Mouse (Mus musculus): ENCODE data around the gene Tanc1.

Gene Tanc1

GRCm38 (mm10) chr2:59718601-59719416 lies 107.0 kb downstream of the Tanc1 start:
- no peak for DNase-seq (ENCODE audit: low spot score)

GRCm38 (mm10) chr2:59719831-59720230 lies 108.0 kb downstream of the Tanc1 start:
- no peak for DNase-seq (ENCODE audit: low spot score)

DNA sequence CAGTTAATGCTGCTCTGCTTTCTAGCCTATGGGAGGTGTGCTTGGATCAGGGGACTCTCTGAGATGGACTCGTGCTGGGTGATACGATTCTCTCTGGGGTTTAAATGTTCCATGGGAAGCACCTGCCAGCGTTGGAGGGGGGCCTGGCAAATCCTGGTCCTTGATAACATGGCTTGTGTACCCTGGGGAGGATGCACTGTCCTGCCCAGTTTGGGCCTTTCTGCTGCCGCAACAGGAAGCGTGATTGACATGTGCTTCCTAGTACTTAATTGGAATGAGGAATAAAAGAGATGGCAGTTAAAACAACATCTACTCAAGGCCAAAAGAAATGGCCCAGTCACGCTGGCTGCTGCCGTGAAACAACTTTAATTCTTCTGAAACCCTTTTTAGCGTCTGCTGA lies 109.3 kb downstream of the Tanc1 start:
- DNase-seq (ENCODE audit: low spot score): no peak

GRCm38 (mm10) chr2:59721758-59722157 lies 109.9 kb downstream of the Tanc1 start:
- DNase-seq (ENCODE audit: low spot score): no peak

- DNase-seq (ENCODE audit: low spot score): no peak
These were observed 111.5 kb downstream of the Tanc1 start for GRCm38 (mm10) chr2:59723311-59723710.

- DNase-seq (ENCODE audit: low spot score): no peak
These were observed 113.8 kb downstream of the Tanc1 start for GRCm38 (mm10) chr2:59725518-59726185.

DNA sequence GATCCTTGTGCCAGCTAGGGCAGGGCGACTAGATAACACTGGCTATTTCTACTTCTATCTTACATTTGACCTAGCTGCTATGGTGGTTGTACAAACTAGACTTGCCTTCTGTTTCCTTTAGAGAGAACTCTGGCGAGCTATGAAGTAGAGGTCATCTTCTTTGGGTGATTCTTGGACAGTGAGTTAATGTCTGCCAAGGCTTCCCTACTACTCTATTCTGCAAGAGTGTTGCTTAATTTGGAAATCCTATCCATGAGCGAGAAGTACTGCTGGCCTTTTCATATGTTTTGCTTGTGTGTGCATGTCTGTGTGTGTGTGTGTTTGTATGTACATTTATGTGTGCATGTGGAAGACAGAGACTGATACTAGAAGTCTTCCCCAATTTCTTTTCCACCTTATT lies 120.0 kb downstream of the Tanc1 start:
- no peak for DNase-seq (ENCODE audit: low spot score)

DNA sequence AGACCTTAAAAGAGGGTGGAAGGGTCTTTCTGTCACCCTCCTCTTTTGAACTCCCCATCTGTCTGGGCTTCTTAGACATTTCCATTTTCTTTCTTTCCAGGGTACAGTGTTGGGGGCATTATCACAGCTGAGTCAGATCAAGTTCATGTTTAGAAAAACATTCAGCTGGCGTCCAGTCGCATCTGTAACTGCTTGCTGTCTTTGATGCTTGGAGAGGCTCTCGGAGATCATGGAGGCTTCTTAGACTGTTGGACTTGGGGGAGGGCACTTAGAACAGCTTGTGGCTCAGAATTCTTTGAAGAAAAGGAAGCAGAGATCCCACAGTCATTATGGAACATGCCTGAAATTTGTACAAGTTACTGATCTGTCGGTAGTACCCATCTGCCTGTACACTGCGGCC lies 121.6 kb downstream of the Tanc1 start:
- no peak for DNase-seq (ENCODE audit: low spot score)

- no peak for DNase-seq (ENCODE audit: low spot score)
These were observed 124.6 kb downstream of the Tanc1 start for GRCm38 (mm10) chr2:59736401-59736898.

DNA sequence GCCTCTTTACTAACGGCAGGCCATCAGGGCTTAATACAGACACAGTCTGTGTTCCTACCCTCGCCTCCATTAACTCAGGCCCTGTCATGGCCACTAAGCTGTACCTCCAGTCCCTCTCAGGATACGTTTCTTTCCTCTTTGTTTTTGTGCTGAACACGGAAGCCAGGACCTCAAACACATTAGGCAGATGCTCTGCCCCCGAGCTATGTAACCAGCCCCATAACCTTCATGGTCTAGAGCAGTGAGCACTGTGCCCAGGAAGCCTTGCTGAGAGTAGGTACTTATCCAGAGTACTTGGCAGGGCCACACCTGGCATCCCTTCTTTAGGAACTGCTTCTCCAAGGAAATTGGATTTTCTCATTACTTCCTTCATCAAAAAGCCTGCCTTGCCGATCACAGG lies 125.5 kb downstream of the Tanc1 start:
- no peak for DNase-seq (ENCODE audit: low spot score)

DNA sequence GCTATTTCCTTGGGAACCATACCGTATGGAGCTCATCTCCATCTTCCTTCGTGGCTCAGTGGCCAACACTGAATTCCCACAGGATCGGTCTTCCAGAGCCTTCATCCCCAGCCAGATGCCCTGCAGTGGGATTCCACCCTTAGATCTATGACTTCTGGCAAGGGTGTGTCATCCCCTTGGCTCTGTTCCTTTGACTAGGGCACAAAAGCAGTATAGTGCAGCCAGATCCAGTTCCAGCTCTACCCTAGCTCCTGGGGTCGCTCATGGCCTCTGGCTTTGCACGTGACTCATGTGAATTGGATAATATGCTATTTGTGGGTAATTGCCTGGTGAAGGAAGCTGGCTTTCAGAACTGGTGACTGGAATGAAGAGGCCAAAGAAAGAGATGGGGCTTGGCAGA lies 126.5 kb downstream of the Tanc1 start:
- DNase-seq (ENCODE audit: low spot score): no peak

- no peak for DNase-seq (ENCODE audit: low spot score)
These were observed 127.2 kb downstream of the Tanc1 start for GRCm38 (mm10) chr2:59739036-59739435.

GRCm38 (mm10) chr2:59742500-59743116 lies 130.8 kb downstream of the Tanc1 start:
- DNase-seq (ENCODE audit: low spot score): no peak

DNA sequence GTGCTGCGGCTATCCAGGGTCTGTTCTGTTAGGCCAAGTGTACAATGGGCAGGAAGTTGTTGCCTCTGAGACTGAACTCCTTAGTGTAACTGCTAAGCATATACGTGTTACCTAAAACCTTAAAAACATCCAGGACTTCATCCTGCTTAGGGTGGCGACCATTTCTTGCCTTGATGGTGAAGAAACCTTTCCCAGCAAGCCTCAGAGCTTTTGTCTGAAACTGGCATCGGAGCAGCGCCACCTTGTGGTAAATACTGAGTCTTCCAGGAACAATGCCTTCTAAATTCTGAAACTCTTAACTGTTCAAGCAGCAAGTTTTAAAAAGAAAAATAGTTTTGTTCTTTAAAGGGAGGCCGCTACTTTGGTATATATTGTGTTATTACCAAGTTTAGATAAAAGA lies 133.6 kb downstream of the Tanc1 start:
- DNase-seq (ENCODE audit: low spot score): peak; percentile 62

- DNase-seq (ENCODE audit: low spot score): no peak
These were observed 134.2 kb downstream of the Tanc1 start for GRCm38 (mm10) chr2:59746070-59746469.

DNA sequence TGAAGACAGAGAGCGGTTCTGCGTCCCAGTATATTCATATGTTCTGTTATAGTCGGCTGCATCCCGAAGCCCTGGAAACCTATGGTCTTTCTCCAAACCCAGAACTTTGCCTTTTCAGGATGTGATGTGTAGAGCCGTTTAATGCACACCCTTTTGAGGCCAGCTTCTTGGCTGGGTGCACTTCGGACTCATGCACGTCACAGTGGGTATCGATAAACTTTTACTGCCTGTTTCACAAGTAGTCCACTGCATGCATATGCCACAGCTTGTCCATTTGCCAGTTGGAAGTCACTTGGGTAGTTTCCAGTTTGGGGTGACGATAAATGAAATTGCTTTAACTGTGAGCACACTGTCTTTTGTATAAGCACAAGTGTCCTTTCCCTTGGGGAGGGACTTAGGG lies 135.9 kb downstream of the Tanc1 start:
- no peak for DNase-seq (ENCODE audit: low spot score)

DNA sequence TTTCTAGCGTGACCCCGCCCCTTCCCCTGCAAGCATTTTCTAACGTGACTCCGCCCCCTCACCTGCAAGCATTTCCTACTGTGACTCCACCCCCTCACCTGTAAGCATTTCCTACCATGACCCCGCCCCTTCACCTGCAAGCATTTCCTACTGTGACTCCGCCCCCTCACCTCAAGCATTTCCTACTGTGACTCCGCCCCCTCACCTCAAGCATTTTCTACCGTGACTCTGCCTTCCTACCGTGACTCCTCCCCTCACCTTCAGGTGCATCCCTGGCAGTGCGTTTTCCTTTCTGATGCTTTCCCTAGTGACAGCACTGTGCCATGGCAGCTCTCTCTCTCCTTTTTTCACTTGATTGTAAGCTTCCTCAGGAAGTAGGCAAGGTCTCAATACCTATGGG lies 137.5 kb downstream of the Tanc1 start:
- no peak for DNase-seq (ENCODE audit: low spot score)

GRCm38 (mm10) chr2:59751172-59751571 lies 139.3 kb downstream of the Tanc1 start:
- DNase-seq (ENCODE audit: low spot score): no peak

DNA sequence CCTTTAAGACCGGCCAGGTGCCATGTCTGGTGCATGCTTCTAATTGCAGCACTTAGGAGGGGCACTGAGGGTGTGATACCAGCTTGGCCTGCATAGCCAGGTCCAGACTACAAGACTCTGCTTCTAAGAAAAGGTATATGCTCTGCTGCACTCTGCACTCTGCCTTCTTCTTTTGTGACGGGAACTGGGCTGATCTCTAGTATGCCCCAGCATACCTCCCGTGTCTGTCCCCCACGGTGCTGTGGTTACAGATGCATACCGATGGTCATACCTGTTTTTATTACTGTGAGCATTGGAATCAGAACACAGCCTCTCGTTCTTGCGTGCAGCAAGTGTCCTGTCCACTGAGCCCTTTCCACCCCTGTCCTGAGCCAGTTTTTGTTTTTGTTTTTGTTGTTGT lies 140.3 kb downstream of the Tanc1 start:
- DNase-seq (ENCODE audit: low spot score): no peak

- no peak for DNase-seq (ENCODE audit: low spot score)
These were observed 140.9 kb downstream of the Tanc1 start for GRCm38 (mm10) chr2:59752766-59753165.

DNA sequence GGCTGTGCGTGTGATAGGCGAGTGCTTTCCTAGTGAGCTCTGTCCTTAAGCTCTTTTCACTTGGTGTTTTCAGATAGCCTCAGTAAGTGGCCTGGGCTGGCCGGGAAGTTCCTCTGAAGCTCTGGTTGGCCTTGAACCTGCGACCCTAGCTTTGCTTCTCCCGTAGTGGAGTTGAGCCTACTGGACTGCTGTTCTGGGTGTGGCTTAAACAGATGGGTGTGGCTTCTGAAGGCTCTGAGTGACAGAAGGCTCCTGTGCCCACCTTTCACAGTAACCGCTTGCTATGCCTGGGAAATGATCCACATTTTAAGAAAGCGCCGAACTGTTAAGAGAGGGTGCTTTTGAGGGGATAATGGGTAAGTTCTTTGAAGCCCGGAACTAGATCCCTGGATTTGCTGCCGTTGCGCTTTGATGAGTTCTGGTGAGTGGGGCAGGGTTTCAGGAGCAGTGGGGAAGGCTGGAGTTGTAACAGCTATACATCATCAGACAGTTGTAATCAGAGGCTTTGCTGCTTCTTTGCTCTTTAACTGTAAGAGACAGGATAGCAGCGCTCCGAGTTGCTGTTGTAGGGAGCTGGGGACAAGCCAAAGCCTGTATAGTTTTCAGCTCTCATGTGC lies 144.4 kb downstream of the Tanc1 start:
- DNase-seq (ENCODE audit: low spot score): no peak

DNA sequence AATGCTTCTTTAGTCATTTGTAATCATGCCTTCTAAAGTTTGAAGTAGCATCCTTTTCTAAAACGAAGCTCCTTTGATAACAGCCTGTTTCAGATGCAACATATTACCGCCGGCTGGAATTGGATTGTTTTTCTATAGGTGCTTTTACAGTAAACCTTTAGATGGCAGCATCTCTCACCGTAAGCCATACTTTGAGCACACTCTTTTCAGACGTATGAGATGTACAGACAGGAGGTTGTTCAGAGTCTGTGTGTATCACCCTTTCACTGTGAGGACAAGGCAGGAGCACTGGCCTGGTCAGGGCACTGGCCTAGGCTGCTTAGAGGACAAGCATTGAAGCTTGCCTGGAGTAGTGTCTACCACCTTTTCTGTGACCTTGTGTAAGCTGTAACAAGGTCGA lies 145.2 kb downstream of the Tanc1 start:
- no peak for DNase-seq (ENCODE audit: low spot score)
